Comparison of ENCODE assay signal across 10 mouse cellular contexts in the genomic region with DNA sequence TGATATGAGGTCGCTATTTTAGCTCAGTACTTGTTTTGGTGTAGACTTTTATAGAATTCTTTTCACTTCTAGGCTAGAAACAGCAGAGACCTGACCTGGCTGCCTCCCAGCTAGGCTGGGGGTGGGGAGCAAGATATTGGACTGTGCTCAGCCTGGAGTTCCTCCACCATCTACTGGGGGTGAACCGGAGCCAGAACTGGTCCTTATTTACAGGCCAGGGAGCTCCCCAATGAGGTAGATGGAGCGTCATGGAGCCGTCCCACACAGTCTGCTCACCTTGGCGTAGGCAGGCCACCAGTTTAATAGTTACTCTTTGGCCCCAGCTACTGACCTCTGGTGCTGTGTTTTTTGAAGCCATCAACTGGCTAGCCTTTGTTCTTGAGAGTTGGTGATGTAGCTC. TPM values are rescaled to one million over a fixed set of nuclear protein-coding genes. Genes with fewer than 3 reads are reported as not detected.
DNase-seq lines count a peak whose midpoint lies in the region; ATAC-seq and TF ChIP-seq lines count a peak whose summit lies in the region.
"Had no signal": no experiment of that assay in that cellular context is flagged by ENCODE, and none has a peak within 500 bp of the region (broad histone marks: within the 10 kb centered on the region; RNA-seq: fewer than 3 reads in every experiment).

No protein-coding gene starts in this region.

- H3K4me1 ChIP-seq in kidney, embryonic 16.5 days (ENCODE audit: insufficient read depth, low read length): peaks cover 8% of the 10 kb centered on the region; the same call in 1 of the 2 replicates
- H3K4me1 ChIP-seq in hindbrain, embryonic 11.5 days (replicated peaks; ENCODE audit: control insufficient read depth, insufficient read depth, low read length): no peaks in the 10 kb centered on the region
- H3K4me1 ChIP-seq in lung, adult 2 months (ENCODE audit: control insufficient read depth, insufficient read depth, low read length): peaks cover 10% of the 10 kb centered on the region

- no peaks in the 10 kb centered on the region for H3K36me3 ChIP-seq in kidney, embryonic 16.5 days (ENCODE audit: insufficient read depth, low read length)
- H3K36me3 ChIP-seq in hindbrain, embryonic 11.5 days (ENCODE audit: control insufficient read depth, insufficient read depth, low read length): no peaks in the 10 kb centered on the region
- H3K36me3 ChIP-seq: embryonic facial prominence, embryonic 15.5 days had no signal

- no peaks in the 10 kb centered on the region for H3K27me3 ChIP-seq in kidney, embryonic 16.5 days (ENCODE audit: insufficient read depth, low read length)
- H3K27me3 ChIP-seq in hindbrain, embryonic 11.5 days (ENCODE audit: control insufficient read depth, insufficient read depth, low read length): no peaks in the 10 kb centered on the region
- H3K27me3 ChIP-seq: embryonic facial prominence, embryonic 15.5 days had no signal

- no peak overlapping the region for H3K4me3 ChIP-seq in kidney, embryonic 16.5 days (ENCODE audit: low read length)
- no peak overlapping the region for H3K4me3 ChIP-seq in hindbrain, embryonic 11.5 days (ENCODE audit: low read depth, low read length)
- no peak overlapping the region for H3K4me3 ChIP-seq in lung, adult 2 months (replicated peaks; ENCODE audit: extremely low read depth, low read depth, low read length)
- H3K4me3 ChIP-seq: embryonic facial prominence, embryonic 15.5 days had no signal

- ATAC-seq in kidney, embryonic 16.5 days (ENCODE audit: low FRiP score, low TSS enrichment): peak; percentile 52; the same call in 1 of the 2 replicates
- no peak for ATAC-seq in hindbrain, embryonic 11.5 days (ENCODE audit: low FRiP score)

- WGBS in kidney, embryonic 16.5 days: 52% methylated on average over 5 of the region's 5 CpGs
- 95% methylated on average over 5 of the region's 5 CpGs for WGBS in hindbrain, embryonic 11.5 days
- 67% methylated on average over 5 of the region's 5 CpGs for WGBS in lung, adult 2 months

- H3K9ac ChIP-seq in kidney, embryonic 16.5 days (replicated peaks; ENCODE audit: low read length): no peak overlapping the region
- H3K9ac ChIP-seq in hindbrain, embryonic 11.5 days (ENCODE audit: low read depth, low read length): no peak overlapping the region
- H3K9ac ChIP-seq: embryonic facial prominence, embryonic 15.5 days had no signal

- peak; percentile 48 for DNase-seq in adrenal gland, postnatal 10 days
- DNase-seq in adrenal gland, adult 8-10 months: no peak
- peak; percentile 45 for DNase-seq in ovary, postnatal 36 days (ENCODE audit: low spot score)
- no peak for DNase-seq in ovary, postnatal 14 days (ENCODE audit: low spot score)
- peak; percentile 26 for DNase-seq in yolk sac, embryonic 10.5 days (ENCODE audit: low spot score)
- no peak for DNase-seq in hindbrain, embryonic 11.5 days (ENCODE audit: low spot score)
- DNase-seq in lung, adult 2 months: no peak
- DNase-seq: lung, postnatal 14 days had no signal

- no peaks in the 10 kb centered on the region for H3K9me3 ChIP-seq in kidney, embryonic 16.5 days (ENCODE audit: low read length)
- no peaks in the 10 kb centered on the region for H3K9me3 ChIP-seq in hindbrain, embryonic 11.5 days (ENCODE audit: control insufficient read depth, low read length)
- H3K9me3 ChIP-seq: embryonic facial prominence, embryonic 15.5 days had no signal

- no peak for TF ChIP-seq CTCF in lung, adult 2 months (IDR thresholded peaks at IDR 0.05; ENCODE audit: insufficient read depth, low read length)

- no peak overlapping the region for H3K4me2 ChIP-seq in kidney, embryonic 16.5 days (replicated peaks; ENCODE audit: low read depth, low read length)
- no peak overlapping the region for H3K4me2 ChIP-seq in hindbrain, embryonic 11.5 days (replicated peaks; ENCODE audit: low read depth, low read length)
- H3K4me2 ChIP-seq: embryonic facial prominence, embryonic 15.5 days had no signal

- no peak overlapping the region for H3K27ac ChIP-seq in kidney, embryonic 16.5 days (ENCODE audit: low read length)
- H3K27ac ChIP-seq in hindbrain, embryonic 11.5 days (ENCODE audit: low read depth, low read length): no peak overlapping the region
- H3K27ac ChIP-seq: embryonic facial prominence, embryonic 15.5 days had no signal

- no peak for TF ChIP-seq POLR2A in lung, adult 2 months (IDR thresholded peaks at IDR 0.05; ENCODE audit: borderline replicate concordance, extremely low read depth, low read depth, low read length)

RNA-seq across cellular contexts. Expression of gene Fgd6, which starts 32.9 kb away (rescaled TPM):
- total RNA-seq in adrenal gland, postnatal 10 days (2021): 1 to 10 TPM; 6.0 to 8.1 TPM
- total RNA-seq in adrenal gland, adult 8-10 months (2022): 1 to 10 TPM; 4.5 to 6.5 (median 5.7) TPM
- 3.3 TPM in 2 replicates for polyA plus RNA-seq in kidney, embryonic 16.5 days (2015; fragmentation: Nextera tagmentation; extraction: Ambion mirVana)
- polyA plus RNA-seq in hindbrain, embryonic 11.5 days (2014; fragmentation: Nextera tagmentation; extraction: Ambion mirVana): 5.0 and 6.7 TPM in 2 replicates
- polyA plus RNA-seq in lung, adult 2 months (2012; rRNA removed): 4.8 and 7.2 TPM in 2 replicates

RNA-seq across cellular contexts. Expression of gene Vezt, which starts 33.1 kb away (rescaled TPM):
- total RNA-seq in adrenal gland, postnatal 10 days (2021): 10 to 100 TPM; 24.9 to 27.7 TPM
- 10 to 100 TPM; 18.4 to 30.9 (median 25.1) TPM for total RNA-seq in adrenal gland, adult 8-10 months (2022)
- polyA plus RNA-seq in kidney, embryonic 16.5 days (2015; fragmentation: Nextera tagmentation; extraction: Ambion mirVana): 24.5 TPM in 2 replicates
- polyA plus RNA-seq in hindbrain, embryonic 11.5 days (2014; fragmentation: Nextera tagmentation; extraction: Ambion mirVana): 45.0 and 45.6 TPM in 2 replicates
- 7.9 and 13.4 TPM in 2 replicates for polyA plus RNA-seq in lung, adult 2 months (2012; rRNA removed)

Comparison
In these comparisons a context has a peak if more than half of its experiments do, and no peak if none do; other contexts are left out.
1. DNase-seq: peak in adrenal gland, postnatal 10 days (single experiment), ovary, postnatal 36 days (single experiment) and yolk sac, embryonic 10.5 days (single experiment); none in adrenal gland, adult 8-10 months (single experiment), ovary, postnatal 14 days (single experiment), hindbrain, embryonic 11.5 days (single experiment) and lung, adult 2 months (single experiment).